Mouse (Mus musculus) brain, embryonic 14.5 days (tissue): ENCODE measurements at regions not wholly inside any gene's neighbourhood (a gene's known extent, or its start where the extent isn't known, plus 50 kb on each side); places are given as distances from the start of the nearest gene placed in this dataset.

Source experiments
- DNase-seq: peaks from one replicate; pipeline ENCODE4 v3.0.0-alpha.2; 2011; ENCODE audit warnings: low read depth
- CTCF ChIP-seq: fragments of 200-500 bp; IDR thresholded peaks from 2 replicates; pipeline ENCODE4 v1.5.1; 2012; ENCODE audit warnings: inconsistent platforms, mild to moderate bottlenecking, moderate library complexity, borderline replicate concordance; ENCODE audit not compliant: insufficient read depth, insufficient read length; ENCODE audit errors: extremely low read depth
- POLR2A ChIP-seq: fragments of 200-500 bp; IDR thresholded peaks from 2 replicates; pipeline ENCODE4 v1.6.1; 2012; ENCODE audit warnings: mild to moderate bottlenecking, inconsistent platforms, borderline replicate concordance; ENCODE audit not compliant: poor library complexity, insufficient read depth, insufficient read length, severe bottlenecking; ENCODE audit errors: extremely low read depth

- no peak for TF ChIP-seq POLR2A
- TF ChIP-seq CTCF: no peak
- no peak for DNase-seq
These were observed 100.8 kb downstream of the Ets2 start for GRCm38 (mm10) chr16:95802641-95803040.

- TF ChIP-seq CTCF (no peak), POLR2A (no peak)
- peak; percentile 50 for DNase-seq
These were observed 100.3 kb downstream of the Ets2 start for GRCm38 (mm10) chr16:95802207-95802606.

GRCm38 (mm10) chr16:95800911-95801442 lies 99.1 kb downstream of the Ets2 start:
- DNase-seq: peak; percentile 54
- TF ChIP-seq POLR2A (no peak), CTCF (no peak)

- DNase-seq: peak; percentile 40
- no peak for TF ChIP-seq POLR2A
- no peak for TF ChIP-seq CTCF
These were observed 96.7 kb downstream of the Ets2 start for GRCm38 (mm10) chr16:95798582-95798981.

GRCm38 (mm10) chr16:95798099-95798498 lies 96.2 kb downstream of the Ets2 start:
- TF ChIP-seq CTCF: no peak
- no peak for DNase-seq

- TF ChIP-seq CTCF: no peak
- TF ChIP-seq POLR2A: no peak
- DNase-seq: no peak
These were observed 95.3 kb downstream of the Ets2 start for GRCm38 (mm10) chr16:95797141-95797540.

- no peak for DNase-seq
- no peak for TF ChIP-seq CTCF
- TF ChIP-seq POLR2A: no peak
These were observed 93.0 kb downstream of the Ets2 start for GRCm38 (mm10) chr16:95794876-95795275.

- TF ChIP-seq POLR2A: no peak
- TF ChIP-seq CTCF: no peak
These were observed 92.4 kb downstream of the Ets2 start for GRCm38 (mm10) chr16:95794281-95794727.

GRCm38 (mm10) chr16:95790691-95791090 lies 88.8 kb downstream of the Ets2 start:
- no peak for DNase-seq
- TF ChIP-seq POLR2A: no peak
- TF ChIP-seq CTCF: no peak

More at GRCm38 (mm10) chr16:95794281-95794727, 92.4 kb downstream of the Ets2 start:
- no peak for DNase-seq

- no peak for TF ChIP-seq POLR2A
- no peak for TF ChIP-seq CTCF
- no peak for DNase-seq
These were observed 87.7 kb downstream of the Ets2 start for GRCm38 (mm10) chr16:95789548-95789947.

GRCm38 (mm10) chr16:95781681-95782080 lies 79.8 kb downstream of the Ets2 start:
- DNase-seq: no peak
- TF ChIP-seq POLR2A: no peak
- no peak for TF ChIP-seq CTCF

GRCm38 (mm10) chr16:95780431-95780830 lies 78.6 kb downstream of the Ets2 start:
- TF ChIP-seq POLR2A: no peak
- TF ChIP-seq CTCF: no peak

More at GRCm38 (mm10) chr16:95780431-95780830, 78.6 kb downstream of the Ets2 start:
- no peak for DNase-seq
